Mouse (Mus musculus): ENCODE data around the gene BC048671. TPM values are rescaled to one million over a fixed set of nuclear protein-coding genes. Genes with fewer than 3 reads are reported as not detected.

The BC048671 gene
- not detected in 2 replicates for polyA plus RNA-seq (2016; fragmentation: Nextera tagmentation; extraction: Ambion mirVana)

GRCm38 (mm10) chr6:90300919-90301318 is at the start of gene BC048671:
TSS of gene BC048671 (plus strand) at chr6:90301219.
- 76% methylated on average over 1 of the region's 1 CpGs for WGBS
- ATAC-seq (ENCODE audit: insufficient number of reproducible peaks, insufficient read depth, low FRiP score, low TSS enrichment, low read depth), result no peak
- Histone ChIP-seq H3K4me3 (replicated peaks) (no peak within 1 kb of the TSS), H3K27ac (no peak within 1 kb of the TSS), H3K9ac (replicated peaks) (no peak within 1 kb of the TSS), H3K36me3 (no peaks in the 10 kb centered on the region), H3K4me2 (no peak within 1 kb of the TSS), H3K9me3 (0 out of 2 replicates have a peak, but pooled peaks cover 3% of the 10 kb centered on the region), H3K27me3 (no peaks in the 10 kb centered on the region), H3K4me1 (replicated peaks) (no peaks in the 10 kb centered on the region)

- no peaks in the 10 kb centered on the region for H3K27me3 ChIP-seq
- H3K4me1 ChIP-seq (replicated peaks), result no peaks in the 10 kb centered on the region
- no peak overlapping the region for H3K4me3 ChIP-seq (replicated peaks)
- no peak overlapping the region for H3K27ac ChIP-seq
- 57% methylated on average over 12 of the region's 12 CpGs for WGBS
- no peak overlapping the region for H3K9ac ChIP-seq (replicated peaks)
- H3K9me3 ChIP-seq, result peaks cover 11% of the 10 kb centered on the region
- H3K4me2 ChIP-seq, result no peak overlapping the region
- ATAC-seq (ENCODE audit: insufficient number of reproducible peaks, insufficient read depth, low FRiP score, low TSS enrichment, low read depth), result no peak
- H3K36me3 ChIP-seq, result no peaks in the 10 kb centered on the region
Observed at GRCm38 (mm10) chr6:90288265-90288664, 12.8 kb upstream of the BC048671 start.

- Histone ChIP-seq H3K9ac (replicated peaks) (no peak overlapping the region), H3K36me3 (no peaks in the 10 kb centered on the region), H3K27me3 (no peaks in the 10 kb centered on the region; the same call in 1 of the 2 replicates), H3K4me2 (no peak overlapping the region), H3K4me3 (replicated peaks) (no peak overlapping the region), H3K27ac (no peak overlapping the region), H3K4me1 (replicated peaks) (no peaks in the 10 kb centered on the region), H3K9me3 (peaks cover 11% of the 10 kb centered on the region)
- no peak for ATAC-seq (ENCODE audit: insufficient number of reproducible peaks, insufficient read depth, low FRiP score, low TSS enrichment, low read depth)
- WGBS, result 75% methylated on average over 6 of the region's 6 CpGs
Observed at GRCm38 (mm10) chr6:90306315-90306975, 5.4 kb downstream of the BC048671 start.

GRCm38 (mm10) chr6:90308839-90309778 is 8.1 kb downstream of the BC048671 start:
- Histone ChIP-seq H3K4me2 (no peak overlapping the region), H3K36me3 (no peaks in the 10 kb centered on the region), H3K4me1 (replicated peaks) (no peaks in the 10 kb centered on the region), H3K27me3 (no peaks in the 10 kb centered on the region; the same call in 1 of the 2 replicates), H3K4me3 (replicated peaks) (no peak overlapping the region), H3K27ac (no peak overlapping the region), H3K9ac (replicated peaks) (no peak overlapping the region), H3K9me3 (peaks cover 11% of the 10 kb centered on the region)
- 85% methylated on average over 87 of the region's 87 CpGs for WGBS
- no peak for ATAC-seq (ENCODE audit: insufficient number of reproducible peaks, insufficient read depth, low FRiP score, low TSS enrichment, low read depth)

- no peak for ATAC-seq (ENCODE audit: insufficient number of reproducible peaks, insufficient read depth, low FRiP score, low TSS enrichment, low read depth)
- Histone ChIP-seq H3K36me3 (no peaks in the 10 kb centered on the region), H3K27me3 (no peaks in the 10 kb centered on the region), H3K4me3 (replicated peaks) (no peak overlapping the region), H3K27ac (no peak overlapping the region), H3K9me3 (0 out of 2 replicates have a peak, but pooled peaks cover 5% of the 10 kb centered on the region), H3K4me2 (no peak overlapping the region), H3K9ac (replicated peaks) (no peak overlapping the region), H3K4me1 (replicated peaks) (no peaks in the 10 kb centered on the region)
- WGBS, result 94% methylated on average over 5 of the region's 5 CpGs
Observed at GRCm38 (mm10) chr6:90315961-90316360, 14.9 kb downstream of the BC048671 start.

GRCm38 (mm10) chr6:90317510-90318258 is 16.7 kb downstream of the BC048671 start:
- Histone ChIP-seq H3K27me3 (no peaks in the 10 kb centered on the region), H3K9ac (replicated peaks) (no peak overlapping the region), H3K4me2 (no peak overlapping the region), H3K36me3 (no peaks in the 10 kb centered on the region), H3K4me3 (replicated peaks) (no peak overlapping the region), H3K27ac (no peak overlapping the region), H3K9me3 (0 out of 2 replicates have a peak, but pooled peaks cover 5% of the 10 kb centered on the region), H3K4me1 (replicated peaks) (no peaks in the 10 kb centered on the region)
- ATAC-seq (ENCODE audit: insufficient number of reproducible peaks, insufficient read depth, low FRiP score, low TSS enrichment, low read depth), result no peak
- 76% methylated on average over 2 of the region's 2 CpGs for WGBS

- WGBS, result 96% methylated on average over 2 of the region's 2 CpGs
- H3K36me3 ChIP-seq, result no peaks in the 10 kb centered on the region
- no peak overlapping the region for H3K27ac ChIP-seq
- 0 out of 2 replicates have a peak, but pooled peaks cover 5% of the 10 kb centered on the region for H3K9me3 ChIP-seq
- ATAC-seq (ENCODE audit: insufficient number of reproducible peaks, insufficient read depth, low FRiP score, low TSS enrichment, low read depth), result no peak
- H3K4me2 ChIP-seq, result no peak overlapping the region
- peaks cover 2% of the 10 kb centered on the region; the same call in 1 of the 2 replicates for H3K27me3 ChIP-seq
- no peaks in the 10 kb centered on the region for H3K4me1 ChIP-seq (replicated peaks)
- no peak overlapping the region for H3K9ac ChIP-seq (replicated peaks)
- no peak overlapping the region for H3K4me3 ChIP-seq (replicated peaks)
Observed at GRCm38 (mm10) chr6:90319019-90319418, 18.0 kb downstream of the BC048671 start.

- H3K4me3 ChIP-seq (replicated peaks), result no peak overlapping the region
- H3K36me3 ChIP-seq, result no peaks in the 10 kb centered on the region
- peaks cover 8% of the 10 kb centered on the region for H3K27me3 ChIP-seq
- H3K9me3 ChIP-seq, result 0 out of 2 replicates have a peak, but pooled peaks cover 5% of the 10 kb centered on the region
- H3K9ac ChIP-seq (replicated peaks), result no peak overlapping the region
- no peak overlapping the region for H3K4me2 ChIP-seq
- no peak overlapping the region for H3K27ac ChIP-seq
- ATAC-seq (ENCODE audit: insufficient number of reproducible peaks, insufficient read depth, low FRiP score, low TSS enrichment, low read depth), result no peak
- H3K4me1 ChIP-seq (replicated peaks), result no peaks in the 10 kb centered on the region
- WGBS, result 74% methylated on average over 7 of the region's 7 CpGs
Observed at GRCm38 (mm10) chr6:90319475-90320191, 18.6 kb downstream of the BC048671 start.

GRCm38 (mm10) chr6:90320429-90320828 is 19.4 kb downstream of the BC048671 start:
- peaks cover 16% of the 10 kb centered on the region for H3K27me3 ChIP-seq
- no peak overlapping the region for H3K27ac ChIP-seq
- H3K9ac ChIP-seq (replicated peaks), result no peak overlapping the region
- WGBS, result 81% methylated on average over 5 of the region's 5 CpGs
- H3K4me3 ChIP-seq (replicated peaks), result no peak overlapping the region
- ATAC-seq (ENCODE audit: insufficient number of reproducible peaks, insufficient read depth, low FRiP score, low TSS enrichment, low read depth), result no peak
- H3K9me3 ChIP-seq, result 0 out of 2 replicates have a peak, but pooled peaks cover 5% of the 10 kb centered on the region
- H3K4me1 ChIP-seq (replicated peaks), result 0 out of 2 replicates have a peak, but pooled peaks cover 3% of the 10 kb centered on the region
- H3K36me3 ChIP-seq, result no peaks in the 10 kb centered on the region
- H3K4me2 ChIP-seq, result no peak overlapping the region

- ATAC-seq (ENCODE audit: insufficient number of reproducible peaks, insufficient read depth, low FRiP score, low TSS enrichment, low read depth), result no peak
- Histone ChIP-seq H3K27ac (no peak overlapping the region), H3K9me3 (no peaks in the 10 kb centered on the region), H3K4me2 (no peak overlapping the region), H3K4me1 (replicated peaks) (0 out of 2 replicates have a peak, but pooled peaks cover 3% of the 10 kb centered on the region), H3K4me3 (replicated peaks) (no peak overlapping the region), H3K36me3 (no peaks in the 10 kb centered on the region), H3K9ac (replicated peaks) (no peak overlapping the region), H3K27me3 (peaks cover 20% of the 10 kb centered on the region)
- 55% methylated on average over 4 of the region's 4 CpGs for WGBS
Observed at GRCm38 (mm10) chr6:90321811-90322210, 20.8 kb downstream of the BC048671 start.

Data from limb, embryonic 12.5 days (tissue).